Mouse (Mus musculus) megakaryocyte, embryonic 14.5 days (primary cell): ENCODE results near the gene Tnni1. TPM values are rescaled to one million over a fixed set of nuclear protein-coding genes. Genes with fewer than 3 reads are reported as not detected.

Experiments used
- H3K27me3 ChIP-seq: replicated peaks from 2 replicates; pipeline ENCODE3; 2012; ENCODE audit warnings: inconsistent platforms
- H3K36me3 ChIP-seq: replicated peaks from 2 replicates; pipeline ENCODE3; 2012; ENCODE audit warnings: low read length, inconsistent platforms, mixed read lengths
- H3K4me1 ChIP-seq: 2 replicates; pipeline ENCODE4 v1.6.1; 2012; ENCODE audit warnings: inconsistent platforms
- H3K4me3 ChIP-seq: replicated peaks from 2 replicates; pipeline ENCODE3; 2012; ENCODE audit warnings: moderate library complexity, mild to moderate bottlenecking, inconsistent platforms
- H3K9me3 ChIP-seq: 2 replicates; pipeline ENCODE4 v1.6.1; 2012; ENCODE audit warnings: inconsistent platforms
- FLI1 ChIP-seq: IDR thresholded peaks from 2 replicates; pipeline ENCODE4 v1.6.1; 2012; ENCODE audit warnings: low read length, inconsistent platforms, mixed read lengths
- GATA1 ChIP-seq: IDR thresholded peaks from 3 replicates; pipeline ENCODE4 v1.6.1; 2012; ENCODE audit warnings: mixed read lengths, low read length, inconsistent platforms, borderline replicate concordance
- polyA plus RNA-seq: library from polyadenylated mRNA; stranded (reverse); fragments of >175 nt; gene quantifications from 2 replicates; pipeline ENCODE4 v1.2.3, GENCODE M21; 2012; ENCODE audit warnings: low replicate concordance; ENCODE audit not compliant: insufficient read depth

Gene Tnni1
- polyA plus RNA-seq, 1 experiment: 0.82 TPM

DNA sequence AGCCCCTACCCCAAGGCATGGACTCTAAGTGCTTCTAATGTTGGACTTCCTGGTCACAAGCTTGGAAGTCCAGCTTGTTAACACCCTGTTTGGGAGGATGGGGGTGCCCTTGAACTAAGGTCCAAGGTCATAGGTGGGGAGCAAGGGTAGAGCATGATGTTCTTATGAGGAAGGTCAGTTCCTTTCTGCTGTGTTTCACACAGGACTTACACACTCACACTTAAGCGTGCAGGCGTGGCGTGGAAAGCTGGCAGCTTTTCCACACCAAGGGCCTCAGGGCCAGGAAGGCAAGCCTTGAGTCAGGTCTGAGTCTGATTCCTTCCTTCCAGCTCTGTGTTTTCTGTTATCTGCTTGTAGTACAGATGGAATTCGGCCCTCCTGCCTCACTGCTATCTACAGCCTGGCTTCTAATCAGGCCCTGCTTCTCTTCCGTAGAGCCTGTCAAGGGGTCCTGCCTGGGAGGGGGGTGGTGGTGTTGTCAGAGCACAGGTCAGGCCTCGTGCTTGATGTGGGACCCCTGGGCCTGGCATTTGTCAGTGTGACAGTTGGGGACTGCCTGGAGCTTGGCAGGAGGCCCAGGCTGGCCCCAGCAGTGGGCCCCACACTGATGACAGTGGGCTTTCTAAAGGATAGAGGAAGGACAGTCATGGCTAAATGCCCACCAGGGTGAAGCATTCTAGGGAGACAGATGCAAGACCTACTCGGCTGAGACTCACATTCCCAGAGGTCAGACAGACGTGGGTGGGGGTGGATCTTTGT is 21.1 kb downstream of the Tnni1 start:
- Histone ChIP-seq H3K4me3 (no peak overlapping the region), H3K36me3 (no peaks in the 10 kb centered on the region), H3K9me3 (no peaks in the 10 kb centered on the region), H3K4me1 (peaks cover 38% of the 10 kb centered on the region), H3K27me3 (peaks cover 80% of the 10 kb centered on the region)
- TF ChIP-seq FLI1 (no peak), GATA1 (no peak)

DNA sequence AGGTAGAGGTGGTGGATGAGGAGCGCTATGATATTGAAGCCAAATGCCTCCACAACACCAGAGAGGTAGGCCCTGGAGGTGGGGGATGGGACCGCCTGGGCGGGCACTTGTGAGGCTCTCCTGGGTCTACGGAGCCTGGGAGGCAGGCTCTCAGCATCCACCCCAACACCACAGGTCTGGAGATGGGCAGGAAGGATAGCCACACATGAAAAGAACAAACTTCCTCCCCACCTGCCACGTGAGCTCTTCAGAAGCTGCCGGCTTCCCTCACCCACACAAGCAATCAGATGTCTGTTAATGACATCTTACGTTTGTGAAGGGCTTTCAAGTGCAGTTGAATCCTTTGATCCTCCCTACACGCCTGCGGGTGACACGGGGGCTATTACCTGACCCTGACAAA is 28.3 kb downstream of the Tnni1 start:
- Histone ChIP-seq H3K36me3 (no peaks in the 10 kb centered on the region), H3K4me1 (peaks cover 18% of the 10 kb centered on the region), H3K9me3 (no peaks in the 10 kb centered on the region), H3K27me3 (peaks cover 79% of the 10 kb centered on the region), H3K4me3 (no peak overlapping the region)
- no peak for TF ChIP-seq GATA1
- no peak for TF ChIP-seq FLI1

- TF ChIP-seq FLI1 (no peak), GATA1 (no peak)
- no peak overlapping the region for H3K4me3 ChIP-seq
- peaks cover 18% of the 10 kb centered on the region; the same call in 1 of the 2 replicates for H3K4me1 ChIP-seq
- H3K27me3 ChIP-seq: peaks cover 77% of the 10 kb centered on the region
- H3K9me3 ChIP-seq: no peaks in the 10 kb centered on the region
- no peaks in the 10 kb centered on the region for H3K36me3 ChIP-seq
Measured at GRCm38 (mm10) chr1:135810180-135810579, 30.9 kb downstream of the Tnni1 start.

DNA sequence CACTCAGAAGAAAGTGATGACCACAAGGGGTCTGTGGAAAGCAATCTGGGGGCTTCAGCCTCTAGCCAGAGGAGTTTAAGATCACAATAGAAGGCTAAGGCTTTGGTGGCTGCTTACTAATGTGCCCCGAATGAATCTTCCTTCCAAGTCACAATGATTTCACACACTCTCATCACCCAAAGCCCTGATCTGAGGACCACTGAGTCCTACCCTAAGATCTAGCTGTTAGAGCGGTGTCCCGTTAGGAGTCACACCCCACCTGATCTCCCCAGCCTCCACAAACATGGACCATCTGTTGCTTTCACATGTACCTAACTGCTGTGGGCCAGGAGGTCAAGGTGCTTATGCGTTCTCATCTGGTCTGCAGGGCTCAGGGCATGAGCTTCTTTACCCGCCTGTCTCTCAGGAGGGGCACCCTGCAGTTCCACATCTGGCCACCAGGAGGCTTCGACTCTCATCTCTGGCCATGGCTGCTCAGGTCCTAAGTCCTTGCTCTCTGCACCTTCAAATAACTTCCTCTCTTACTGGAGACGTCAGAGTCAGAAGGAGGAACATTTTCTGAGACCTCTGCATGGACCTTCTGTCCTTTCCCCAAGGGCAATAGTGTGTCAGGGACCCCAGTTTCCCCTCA is 31.9 kb downstream of the Tnni1 start:
- H3K27me3 ChIP-seq: peaks cover 82% of the 10 kb centered on the region
- H3K4me3 ChIP-seq: no peak overlapping the region
- H3K9me3 ChIP-seq: no peaks in the 10 kb centered on the region
- no peak for TF ChIP-seq FLI1
- TF ChIP-seq GATA1: no peak
- no peaks in the 10 kb centered on the region for H3K36me3 ChIP-seq
- peaks cover 18% of the 10 kb centered on the region; the same call in 1 of the 2 replicates for H3K4me1 ChIP-seq

DNA sequence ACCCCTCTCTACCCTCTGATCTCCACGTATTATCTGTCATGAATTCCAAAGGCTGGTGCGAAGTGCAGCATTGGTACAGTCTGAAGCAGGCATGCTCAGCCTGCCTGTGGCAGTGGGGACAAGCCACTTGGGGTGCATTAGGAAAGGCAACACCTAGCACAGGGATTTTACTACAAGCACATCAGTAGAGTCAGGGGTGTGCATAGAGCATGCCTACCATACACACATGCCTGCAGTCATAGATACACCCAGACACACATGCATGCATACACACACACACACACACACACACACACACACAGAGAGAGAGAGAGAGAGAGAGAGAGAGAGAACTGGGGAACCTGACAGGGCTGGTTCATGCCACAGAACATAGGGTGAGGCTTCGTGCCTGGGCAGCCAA is 33.0 kb downstream of the Tnni1 start:
- H3K27me3 ChIP-seq: peaks cover 90% of the 10 kb centered on the region
- peaks cover 21% of the 10 kb centered on the region; the same call in 1 of the 2 replicates for H3K4me1 ChIP-seq
- no peaks in the 10 kb centered on the region for H3K9me3 ChIP-seq
- no peak for TF ChIP-seq GATA1
- H3K4me3 ChIP-seq: no peak overlapping the region
- no peaks in the 10 kb centered on the region for H3K36me3 ChIP-seq

DNA sequence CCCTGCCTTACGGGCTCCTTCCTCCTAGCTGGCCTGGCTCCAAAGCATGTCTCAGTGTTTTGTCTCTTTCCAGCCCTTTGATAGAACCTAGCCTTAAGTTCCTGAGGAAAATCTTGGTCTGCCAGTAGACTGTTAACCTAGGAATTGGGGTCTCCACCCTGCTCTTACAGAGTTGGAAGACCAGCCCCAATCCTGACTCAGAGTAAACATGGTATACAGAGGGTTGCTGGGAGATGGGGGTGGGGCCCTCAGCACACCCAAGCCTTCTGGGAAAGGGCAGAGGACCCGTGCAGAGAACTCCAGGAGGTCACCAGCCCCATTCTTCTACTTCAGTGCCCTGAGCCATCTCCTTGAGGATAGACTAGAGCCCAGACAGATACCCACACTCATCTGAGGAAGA is 33.4 kb downstream of the Tnni1 start:
- Histone ChIP-seq H3K4me3 (no peak overlapping the region), H3K4me1 (peaks cover 21% of the 10 kb centered on the region; the same call in 1 of the 2 replicates), H3K36me3 (no peaks in the 10 kb centered on the region), H3K9me3 (no peaks in the 10 kb centered on the region), H3K27me3 (peaks cover 90% of the 10 kb centered on the region)
- TF ChIP-seq GATA1: no peak
- TF ChIP-seq FLI1: no peak

DNA sequence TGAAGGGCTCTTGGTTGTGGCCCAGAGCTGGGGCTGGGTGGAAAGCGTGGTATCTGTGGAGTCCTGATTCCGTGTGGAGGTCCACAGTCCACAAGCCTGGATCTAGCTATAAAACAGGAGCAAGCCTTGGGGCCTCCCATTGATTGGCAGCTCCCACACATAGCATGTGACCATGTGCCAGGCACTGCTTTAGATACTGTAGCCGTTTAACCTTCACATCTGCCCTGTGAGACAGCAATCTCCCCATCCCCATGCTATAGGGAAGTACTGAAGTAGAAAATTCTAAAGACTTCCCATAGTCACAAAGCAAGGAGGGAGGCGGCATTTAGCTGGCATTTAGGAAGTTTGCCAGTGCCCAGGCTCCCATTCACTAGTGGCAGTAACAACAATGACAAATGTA is 33.8 kb downstream of the Tnni1 start:
- Histone ChIP-seq H3K36me3 (no peaks in the 10 kb centered on the region), H3K4me1 (peaks cover 21% of the 10 kb centered on the region; the same call in 1 of the 2 replicates)
- TF ChIP-seq GATA1 (no peak), FLI1 (no peak)

DNA sequence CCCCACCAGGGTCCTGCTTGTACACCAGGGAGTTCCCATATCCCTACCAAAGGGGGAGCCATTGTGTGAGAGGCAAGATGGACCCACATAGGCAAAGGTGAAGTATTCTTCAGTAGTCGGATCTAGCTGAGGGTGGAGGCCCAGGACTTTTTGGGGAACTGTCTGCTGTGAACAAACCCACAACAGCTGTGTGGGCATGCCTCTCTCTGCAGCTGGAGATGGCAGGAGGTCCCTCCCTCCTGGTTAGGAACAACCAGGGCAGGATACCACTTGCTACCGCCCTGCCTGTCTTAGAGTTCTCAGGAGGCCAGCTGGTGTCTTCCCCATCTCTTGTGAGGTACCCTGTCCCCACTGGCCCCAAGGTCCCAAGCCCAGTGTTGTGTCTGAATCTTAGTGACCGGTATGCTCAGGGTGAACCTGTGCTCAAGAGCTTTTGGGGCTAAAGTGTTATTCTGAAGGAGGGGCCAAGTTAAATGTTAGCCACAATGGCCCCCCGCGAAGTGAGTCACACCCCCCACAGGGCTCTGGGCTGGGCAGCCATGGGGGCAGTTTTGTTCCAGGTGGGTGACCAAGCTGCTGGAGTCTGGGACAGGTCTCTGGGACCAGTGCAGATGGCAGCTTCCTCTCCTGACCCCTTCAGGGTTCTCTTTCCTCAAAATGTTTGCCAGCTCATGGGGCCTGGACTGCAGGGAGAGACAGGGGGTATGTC is 34.6 kb downstream of the Tnni1 start:
- no peak for TF ChIP-seq GATA1
- no peak for TF ChIP-seq FLI1
- H3K9me3 ChIP-seq: no peaks in the 10 kb centered on the region
- H3K4me3 ChIP-seq: no peak overlapping the region
- peaks cover 26% of the 10 kb centered on the region for H3K4me1 ChIP-seq
- peaks cover 90% of the 10 kb centered on the region for H3K27me3 ChIP-seq
- H3K36me3 ChIP-seq: no peaks in the 10 kb centered on the region

More for the DNA sequence above, 33.8 kb downstream of the Tnni1 start:
- Histone ChIP-seq H3K27me3 (peaks cover 90% of the 10 kb centered on the region), H3K9me3 (no peaks in the 10 kb centered on the region), H3K4me3 (no peak overlapping the region)

DNA sequence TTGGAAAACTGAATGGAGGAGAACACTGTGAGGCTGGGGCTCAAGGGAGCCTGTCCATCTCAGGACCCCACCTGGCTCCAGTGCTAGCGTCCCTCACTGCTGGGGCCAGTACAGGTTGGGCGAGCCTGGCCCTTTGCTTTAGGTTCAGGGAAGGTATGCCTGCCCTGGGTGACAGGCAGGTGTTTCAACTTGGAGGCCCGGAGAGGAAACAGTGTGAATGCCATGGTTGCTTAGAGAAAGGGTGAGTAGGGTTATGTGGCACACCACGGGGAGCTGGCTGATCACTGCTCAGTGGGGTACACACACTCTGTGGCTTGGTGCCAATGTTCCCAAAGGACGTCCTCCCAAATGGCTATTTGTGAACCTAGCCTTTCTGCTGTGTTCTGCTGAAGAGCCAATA is 35.3 kb downstream of the Tnni1 start:
- H3K9me3 ChIP-seq: no peaks in the 10 kb centered on the region
- no peak overlapping the region for H3K4me3 ChIP-seq
- H3K27me3 ChIP-seq: peaks cover 90% of the 10 kb centered on the region
- H3K4me1 ChIP-seq: peaks cover 28% of the 10 kb centered on the region
- TF ChIP-seq GATA1: no peak
- no peak for TF ChIP-seq FLI1
- H3K36me3 ChIP-seq: no peaks in the 10 kb centered on the region

- no peak overlapping the region for H3K4me3 ChIP-seq
Measured at GRCm38 (mm10) chr1:135817595-135817994, 38.4 kb downstream of the Tnni1 start.

More at GRCm38 (mm10) chr1:135817595-135817994, 38.4 kb downstream of the Tnni1 start:
- no peak for TF ChIP-seq FLI1
- no peak for TF ChIP-seq GATA1
- H3K36me3 ChIP-seq: no peaks in the 10 kb centered on the region
- H3K9me3 ChIP-seq: no peaks in the 10 kb centered on the region
- peaks cover 97% of the 10 kb centered on the region for H3K27me3 ChIP-seq
- peaks cover 22% of the 10 kb centered on the region for H3K4me1 ChIP-seq
